Mouse (Mus musculus) spleen, postnatal 14 days (tissue): ENCODE results near the gene Robo4.

Experiments used
- DNase-seq, 2 experiments: peaks; one replicate each; pipeline ENCODE4 v3.0.0; 2021 to 2022; ENCODE audit warnings: low spot score in 2 of 2

Gene Robo4

GRCm38 (mm10) chr9:37402501-37402900, 804 bp downstream of the Robo4 start:
- no peak for DNase-seq

GRCm38 (mm10) chr9:37403011-37403410, 1.3 kb downstream of the Robo4 start:
- DNase-seq: no peak

- DNase-seq: no peak
Measured at GRCm38 (mm10) chr9:37406372-37406771, 4.7 kb downstream of the Robo4 start.

- no peak for DNase-seq
Measured at GRCm38 (mm10) chr9:37407850-37408502, 6.3 kb downstream of the Robo4 start.

GRCm38 (mm10) chr9:37409698-37410445, 8.2 kb downstream of the Robo4 start:
- DNase-seq: no peak

- DNase-seq: no peak
Measured at GRCm38 (mm10) chr9:37412989-37413388, 11.3 kb downstream of the Robo4 start.

- no peak for DNase-seq
Measured at GRCm38 (mm10) chr9:37414666-37415065, 13.0 kb downstream of the Robo4 start.

- no peak for DNase-seq
Measured at GRCm38 (mm10) chr9:37418791-37419190, 17.1 kb downstream of the Robo4 start.

GRCm38 (mm10) chr9:37420676-37421075, 19.0 kb downstream of the Robo4 start:
- DNase-seq: peak; percentile 48 to 50

GRCm38 (mm10) chr9:37421239-37421638, 19.5 kb downstream of the Robo4 start:
- DNase-seq: peak in 1 of 2 experiments; percentile 16

GRCm38 (mm10) chr9:37429326-37429725, 27.6 kb downstream of the Robo4 start:
- DNase-seq: no peak

GRCm38 (mm10) chr9:37430582-37430981, 28.9 kb downstream of the Robo4 start:
- peak; percentile 41 to 66 for DNase-seq

- DNase-seq: no peak
Measured at GRCm38 (mm10) chr9:37432026-37432666, 30.4 kb downstream of the Robo4 start.

- DNase-seq: no peak
Measured at GRCm38 (mm10) chr9:37432720-37433421, 31.2 kb downstream of the Robo4 start, which contains the start of gene Robo3. Gene Robo3, minus strand, starts transcription at chr9:37433246.

- DNase-seq: no peak
Measured at GRCm38 (mm10) chr9:37433823-37434560, 32.3 kb downstream of the Robo4 start.

- no peak for DNase-seq
Measured at GRCm38 (mm10) chr9:37434932-37435331, 33.2 kb downstream of the Robo4 start.

GRCm38 (mm10) chr9:37435616-37436015, 33.9 kb downstream of the Robo4 start:
- no peak for DNase-seq

- no peak for DNase-seq
Measured at GRCm38 (mm10) chr9:37437772-37438735, 36.4 kb downstream of the Robo4 start.

GRCm38 (mm10) chr9:37452401-37452800, 50.7 kb downstream of the Robo4 start:
- DNase-seq: no peak

- DNase-seq: no peak
Measured at GRCm38 (mm10) chr9:37453328-37453727, 51.6 kb downstream of the Robo4 start.
